Mouse (Mus musculus) embryo, embryonic 10.5 days (tissue): ENCODE data around the gene Dcbld2.

ENCODE experiments used
- DNase-seq: peaks from one replicate; pipeline ENCODE4 v3.0.0-alpha.2; 2015; ENCODE audit warnings: low spot score

Dcbld2 gene

GRCm38 (mm10) chr16:58496791-58497190, 88.5 kb downstream of the Dcbld2 start:
- DNase-seq = no peak

- no peak for DNase-seq
Measured at GRCm38 (mm10) chr16:58497886-58498713, 89.9 kb downstream of the Dcbld2 start.

- DNase-seq = peak; percentile 32
Measured at GRCm38 (mm10) chr16:58499172-58499584, 90.9 kb downstream of the Dcbld2 start.

GRCm38 (mm10) chr16:58499650-58500049, 91.4 kb downstream of the Dcbld2 start:
- no peak for DNase-seq

- peak; percentile 32 for DNase-seq
Measured at GRCm38 (mm10) chr16:58501760-58502301, 93.6 kb downstream of the Dcbld2 start.

- DNase-seq = no peak
Measured at GRCm38 (mm10) chr16:58502566-58502965, 94.3 kb downstream of the Dcbld2 start.

- DNase-seq = no peak
Measured at GRCm38 (mm10) chr16:58504945-58505344, 96.7 kb downstream of the Dcbld2 start.

GRCm38 (mm10) chr16:58512181-58512761, 104.0 kb downstream of the Dcbld2 start:
- DNase-seq = peak; percentile 58

- DNase-seq = peak; percentile 57
Measured at GRCm38 (mm10) chr16:58512887-58513286, 104.6 kb downstream of the Dcbld2 start.

GRCm38 (mm10) chr16:58513755-58514154, 105.5 kb downstream of the Dcbld2 start:
- DNase-seq = peak; percentile 53

GRCm38 (mm10) chr16:58514565-58514964, 106.3 kb downstream of the Dcbld2 start:
- no peak for DNase-seq

- DNase-seq = no peak
Measured at GRCm38 (mm10) chr16:58516161-58516560, 107.9 kb downstream of the Dcbld2 start.

GRCm38 (mm10) chr16:58516960-58517798, 108.9 kb downstream of the Dcbld2 start:
- DNase-seq = no peak
